Mouse (Mus musculus) liver, adult 2 months (tissue): ENCODE data around the gene Zfp503.

Experiments
- CTCF ChIP-seq: fragments of 200-500 bp; IDR thresholded peaks from 2 replicates; pipeline ENCODE4 v1.5.1; 2011; ENCODE audit warnings: low read depth, low read length, control low read depth
- POLR2A ChIP-seq: fragments of 200-500 bp; IDR thresholded peaks from 2 replicates; pipeline ENCODE4 v1.6.1; 2011; ENCODE audit warnings: low read length, control low read depth; ENCODE audit not compliant: insufficient read depth; ENCODE audit errors: extremely low read depth

- TF ChIP-seq CTCF (no peak), POLR2A (no peak)
Measured at GRCm38 (mm10) chr14:21983311-21983949, 6.0 kb downstream of the Zfp503 start.
